Mouse (Mus musculus) bone marrow macrophage, adult 2 months (primary cell): ENCODE measurements at regions not wholly inside any gene's neighbourhood (a gene's known extent, or its start where the extent isn't known, plus 50 kb on each side); places are given as distances from the start of the nearest gene placed in this dataset.

ENCODE experiments used
- CTCF ChIP-seq: IDR thresholded peaks from 2 replicates; pipeline ENCODE4 v1.5.1; 2012; ENCODE audit warnings: low read depth, mild to moderate bottlenecking, low read length, moderate library complexity
- POLR2A ChIP-seq: IDR thresholded peaks from 2 replicates; pipeline ENCODE4 v1.6.1; 2012; ENCODE audit warnings: mild to moderate bottlenecking, low read depth, low read length, borderline replicate concordance

DNA sequence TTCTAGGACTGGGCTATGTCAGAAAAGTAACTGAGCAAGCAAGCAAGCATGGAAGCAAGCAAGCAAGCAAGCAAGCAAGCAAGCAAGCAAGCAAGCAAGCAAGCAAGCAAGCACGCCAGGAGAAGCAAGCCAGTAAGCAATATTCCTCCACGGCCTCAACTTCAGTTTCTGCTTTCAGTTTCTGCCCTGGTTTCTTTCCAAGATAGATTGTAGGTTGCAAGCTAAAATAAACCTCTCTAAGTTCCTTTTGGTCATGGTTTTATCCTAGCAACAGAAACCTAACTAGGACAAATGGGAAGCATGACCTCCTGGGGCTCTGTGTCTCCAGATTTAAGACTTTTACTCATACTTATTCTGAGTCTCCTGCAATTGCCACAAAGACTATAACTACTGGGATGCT lies 271.0 kb downstream of the Hace1 start:
- TF ChIP-seq POLR2A (no peak), CTCF (no peak)
